Mouse (Mus musculus) c-Kit-positive CD71-positive TER-119-negative erythroid progenitor cells, embryonic 14.5 days (primary cell): ENCODE results near the gene Irf7.
A peak's percentile ranks its signal among the peaks of the same experiment; 100 is the strongest.

Experiments used
- DNase-seq: peaks from one replicate; pipeline ENCODE4 v3.0.0-alpha.2; 2013; ENCODE audit warnings: low read depth

The Irf7 gene

DNA sequence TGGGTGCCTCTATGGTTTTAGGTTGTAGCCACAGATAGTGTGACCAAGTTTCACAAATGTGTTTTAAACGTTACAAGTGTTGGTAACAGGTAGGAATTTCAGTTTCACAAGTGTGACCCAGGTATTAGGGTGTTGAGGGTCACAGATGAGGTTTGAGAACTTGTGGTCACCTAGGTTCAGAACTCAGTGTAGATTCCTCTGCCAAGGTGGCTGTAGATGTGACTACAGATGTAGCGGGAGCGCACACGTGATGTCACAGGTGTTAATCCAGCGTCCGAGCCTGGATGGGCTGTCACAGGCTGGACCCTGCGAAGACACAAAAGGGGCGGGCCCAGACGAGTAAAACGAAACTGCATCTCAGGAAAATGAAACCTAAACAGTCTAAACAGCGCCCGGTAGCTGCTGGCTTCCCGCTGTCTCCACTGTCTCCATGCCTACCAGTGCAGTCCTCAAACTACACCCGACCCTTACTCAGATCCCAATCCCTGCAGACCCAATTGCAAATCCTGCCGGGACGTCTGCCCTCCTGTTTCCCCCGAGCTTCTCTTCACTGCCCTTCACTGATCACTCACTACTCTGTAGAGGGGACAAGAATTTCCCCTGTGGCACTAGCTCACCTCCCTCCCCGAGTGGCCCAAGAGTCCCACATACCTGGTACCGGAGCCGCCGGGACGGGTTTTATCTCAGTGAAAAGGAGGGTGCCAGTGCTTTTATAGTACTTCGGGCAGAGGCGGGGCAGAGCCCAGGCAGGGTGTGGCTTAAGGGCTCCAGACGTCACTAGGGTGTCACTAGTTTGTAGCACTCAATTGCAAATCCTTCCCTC, at the start of gene Irf7:
TSS of gene Irf7 (minus strand) at position 743 of the 823 bp plus-strand sequence.
- peak; percentile 69 for DNase-seq

DNA sequence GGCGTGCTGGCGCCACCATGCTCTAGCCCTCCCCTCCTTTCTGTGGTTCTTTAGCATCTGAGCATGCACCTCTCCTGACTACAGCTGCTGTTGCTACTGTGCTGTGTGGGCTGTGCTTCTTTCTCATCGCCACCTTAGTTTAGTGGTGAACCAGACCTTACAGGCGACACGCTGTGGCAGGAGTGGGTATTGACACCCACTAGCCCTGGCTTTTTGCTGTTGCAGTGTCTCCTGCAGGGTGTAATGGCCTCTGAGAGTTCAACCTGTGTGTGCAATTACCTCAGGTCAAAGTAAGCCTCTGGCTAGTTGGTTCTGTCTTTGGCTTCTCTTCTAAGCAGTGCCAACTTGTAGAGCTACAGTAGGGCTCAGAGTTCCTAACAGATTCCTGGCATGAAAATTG, 49.7 kb upstream of the Irf7 start:
- DNase-seq, result no peak

DNA sequence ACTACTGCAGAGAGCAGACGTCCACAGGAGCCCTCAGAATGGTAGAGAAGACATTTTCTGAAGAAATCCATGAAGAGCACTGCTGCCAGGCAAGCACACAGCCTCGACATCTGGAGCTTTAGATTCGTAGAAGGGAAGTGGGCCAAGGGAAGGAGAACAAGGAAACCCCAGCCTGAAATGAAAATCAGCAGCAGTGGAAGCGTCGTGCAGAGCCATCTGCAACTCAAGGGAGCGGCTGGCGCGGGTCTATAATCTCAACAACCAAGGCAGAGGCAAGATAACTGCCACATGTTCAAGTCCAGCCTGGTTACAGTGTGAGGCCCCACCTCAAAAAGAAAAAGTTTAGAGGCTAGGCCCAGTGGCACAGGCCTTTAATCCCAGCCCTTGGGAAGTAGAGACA, 48.8 kb upstream of the Irf7 start:
- no peak for DNase-seq

DNA sequence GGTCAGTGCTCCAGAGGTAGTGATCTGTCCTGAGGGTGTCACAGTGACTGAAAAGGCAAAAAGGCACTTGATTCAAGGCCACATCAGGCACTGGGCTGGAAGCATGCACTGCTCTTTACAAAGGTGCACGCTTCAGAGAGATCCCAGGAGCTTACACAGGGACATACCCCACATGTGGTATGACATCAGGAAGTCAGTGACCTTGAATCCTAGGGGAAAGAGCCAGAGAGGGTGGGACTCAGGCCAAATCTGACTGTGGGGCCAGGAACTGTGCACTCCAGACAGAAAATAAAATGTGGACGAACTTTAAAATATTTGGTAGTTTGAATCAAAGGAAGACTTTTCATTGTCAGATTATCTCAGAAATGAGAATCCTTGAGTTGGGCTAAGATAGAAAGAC, 48.1 kb upstream of the Irf7 start:
- DNase-seq, result no peak

DNA sequence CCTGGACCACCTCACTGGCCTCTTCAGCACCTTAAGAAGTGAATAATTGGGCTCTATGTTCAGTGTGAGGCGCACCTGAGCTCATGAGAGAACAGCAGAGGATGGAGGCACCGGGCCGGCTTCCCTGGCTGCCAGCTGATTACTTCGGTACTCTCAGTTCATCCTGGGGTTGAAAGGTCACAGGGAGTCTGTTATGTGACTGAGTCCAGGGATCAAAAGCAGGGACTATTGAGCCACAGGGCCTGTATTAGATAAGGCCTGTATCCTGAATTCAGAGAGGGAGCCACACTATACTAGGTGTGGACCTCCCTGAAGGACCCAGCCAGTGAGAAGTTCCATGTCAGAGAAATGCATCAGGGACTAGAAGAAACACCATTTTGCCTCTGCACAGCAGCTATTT, 38.3 kb upstream of the Irf7 start:
- DNase-seq, result no peak

DNA sequence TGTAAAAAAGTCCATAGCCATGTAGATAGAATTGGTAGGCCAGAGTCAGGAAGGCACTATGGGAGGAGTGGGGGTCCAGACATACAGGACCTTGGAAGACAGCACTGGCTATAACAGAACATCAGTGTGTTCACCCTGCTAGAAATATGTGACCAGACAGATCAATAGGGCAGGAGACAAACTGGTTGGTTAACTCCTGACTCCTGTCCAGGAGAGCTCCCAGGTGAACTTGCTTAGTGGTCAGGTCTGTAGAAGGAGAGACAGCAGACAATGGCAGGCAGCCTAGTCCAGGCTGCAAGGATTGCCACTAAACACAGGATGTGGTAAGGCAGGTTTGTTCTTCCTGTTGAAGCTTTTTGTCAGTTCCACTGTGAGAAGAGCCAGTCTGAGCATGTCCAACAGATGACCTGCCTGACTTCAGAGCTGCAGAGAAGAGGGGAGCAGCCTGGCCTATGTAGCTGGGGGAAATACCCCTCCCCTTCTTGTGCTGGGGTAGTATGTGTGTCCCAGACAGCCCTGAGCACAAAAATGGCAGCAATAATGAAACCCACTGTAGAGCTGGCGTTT, 36.5 kb upstream of the Irf7 start:
- DNase-seq, result no peak

DNA sequence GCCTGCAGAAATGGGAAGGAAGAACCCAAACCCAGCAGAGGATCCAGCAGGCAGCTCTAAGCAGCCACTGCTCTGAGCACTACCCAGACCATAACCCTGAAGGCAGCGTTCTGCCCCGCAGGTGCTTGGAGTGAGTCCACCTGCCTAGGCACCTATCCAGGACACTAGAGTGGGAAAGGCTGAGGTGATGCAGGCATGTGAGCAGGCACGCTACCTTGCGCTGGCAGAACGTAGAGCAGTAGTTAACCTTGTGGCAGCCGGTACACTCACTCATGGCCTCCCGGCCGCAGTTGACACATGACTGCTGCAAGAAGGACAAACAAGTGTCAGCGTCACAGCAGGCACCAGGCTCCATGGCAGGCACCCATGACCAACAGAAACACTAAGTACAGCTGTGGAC, 35.1 kb upstream of the Irf7 start:
- DNase-seq, result no peak

DNA sequence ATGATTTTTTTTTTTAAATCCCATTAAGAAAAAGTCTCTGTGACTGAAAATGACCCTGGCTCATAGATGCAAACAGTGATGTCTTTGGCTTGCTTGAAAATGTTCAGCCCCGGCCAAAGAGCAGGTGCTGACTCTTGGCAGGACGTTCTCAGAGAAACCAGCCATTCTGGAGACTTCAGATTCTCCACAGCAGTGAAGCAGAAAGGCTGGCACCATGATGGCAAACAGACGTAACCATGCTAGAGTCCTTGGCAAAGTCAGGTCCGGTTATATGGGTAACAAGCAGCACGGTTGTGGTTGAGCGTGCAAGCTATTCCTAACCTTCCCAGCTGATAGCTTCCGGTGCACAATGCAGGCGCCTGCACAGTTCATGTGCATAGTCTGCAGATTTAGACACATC, 32.9 kb upstream of the Irf7 start:
- no peak for DNase-seq

DNA sequence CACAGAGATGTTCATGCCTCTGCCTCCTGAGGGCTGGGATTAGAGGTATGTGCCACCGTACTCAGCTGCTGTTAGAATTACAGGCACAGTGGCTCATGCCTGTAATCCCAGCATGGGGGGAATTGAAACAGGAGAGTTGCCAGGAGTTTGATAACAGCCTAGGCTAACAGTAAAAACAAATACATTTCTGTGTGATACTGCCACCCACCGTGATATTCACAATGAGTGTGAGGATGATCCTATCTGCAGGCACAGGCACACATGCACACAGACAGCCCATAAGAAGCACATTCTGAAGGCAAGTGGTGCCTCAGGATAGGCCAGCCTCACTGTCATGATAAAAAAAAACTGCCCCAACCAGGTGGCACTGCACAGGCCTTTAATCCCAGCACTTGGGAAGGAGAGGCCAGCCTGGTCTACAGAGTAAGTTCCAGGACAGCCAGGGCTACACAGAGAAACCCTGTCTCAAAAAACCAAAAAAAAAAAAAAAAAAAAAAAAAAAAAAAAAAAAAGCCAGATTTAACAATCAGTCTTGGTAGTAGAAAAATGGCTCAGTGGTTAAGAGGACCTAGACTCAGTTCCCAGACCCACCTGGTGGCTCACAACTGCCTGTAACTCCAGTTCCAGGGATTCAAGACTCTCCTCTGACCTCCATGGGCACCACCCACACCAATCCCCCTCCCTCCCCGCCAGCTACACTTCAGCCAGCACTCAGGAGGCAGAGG, 31.8 kb upstream of the Irf7 start:
- DNase-seq, result peak; percentile 14

DNA sequence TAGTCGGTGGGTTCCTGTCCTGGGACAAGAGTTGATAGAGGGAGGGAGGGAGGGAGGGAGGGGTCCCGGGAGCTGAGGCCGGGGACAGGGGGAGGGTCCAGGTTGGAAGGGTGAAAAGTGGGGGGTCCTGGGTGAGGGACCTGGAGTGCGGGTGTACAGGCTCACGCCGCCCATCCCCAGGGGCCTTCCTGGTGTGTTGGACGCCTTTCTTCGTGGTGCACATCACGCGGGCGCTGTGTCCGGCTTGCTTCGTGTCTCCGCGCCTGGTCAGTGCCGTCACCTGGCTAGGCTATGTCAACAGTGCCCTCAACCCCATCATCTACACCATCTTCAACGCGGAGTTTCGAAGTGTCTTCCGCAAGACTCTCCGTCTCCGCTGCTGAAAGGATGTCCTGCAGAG, 28.2 kb upstream of the Irf7 start:
- DNase-seq, result no peak

DNA sequence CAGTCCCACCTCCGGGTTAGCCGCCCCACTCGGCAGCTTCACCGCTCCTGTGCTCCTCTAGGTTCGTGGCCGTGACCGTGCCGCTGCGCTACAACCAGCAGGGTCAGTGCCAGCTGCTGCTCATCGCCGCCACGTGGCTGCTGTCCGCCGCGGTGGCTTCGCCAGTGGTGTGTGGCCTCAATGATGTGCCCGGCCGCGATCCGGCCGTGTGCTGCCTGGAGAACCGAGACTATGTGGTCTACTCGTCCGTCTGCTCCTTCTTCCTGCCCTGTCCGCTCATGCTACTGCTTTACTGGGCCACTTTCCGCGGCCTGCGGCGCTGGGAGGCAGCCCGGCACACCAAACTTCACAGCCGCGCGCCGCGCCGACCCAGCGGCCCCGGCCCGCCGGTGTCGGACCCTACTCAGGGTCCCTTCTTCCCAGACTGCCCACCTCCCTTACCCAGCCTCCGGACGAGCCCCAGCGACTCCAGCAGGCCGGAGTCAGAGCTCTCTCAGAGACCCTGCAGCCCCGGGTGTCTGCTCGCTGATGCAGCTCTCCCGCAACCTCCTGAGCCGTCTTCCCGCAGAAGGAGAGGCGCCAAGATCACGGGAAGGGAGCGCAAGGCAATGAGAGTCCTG, 27.7 kb upstream of the Irf7 start:
- DNase-seq, result no peak

DNA sequence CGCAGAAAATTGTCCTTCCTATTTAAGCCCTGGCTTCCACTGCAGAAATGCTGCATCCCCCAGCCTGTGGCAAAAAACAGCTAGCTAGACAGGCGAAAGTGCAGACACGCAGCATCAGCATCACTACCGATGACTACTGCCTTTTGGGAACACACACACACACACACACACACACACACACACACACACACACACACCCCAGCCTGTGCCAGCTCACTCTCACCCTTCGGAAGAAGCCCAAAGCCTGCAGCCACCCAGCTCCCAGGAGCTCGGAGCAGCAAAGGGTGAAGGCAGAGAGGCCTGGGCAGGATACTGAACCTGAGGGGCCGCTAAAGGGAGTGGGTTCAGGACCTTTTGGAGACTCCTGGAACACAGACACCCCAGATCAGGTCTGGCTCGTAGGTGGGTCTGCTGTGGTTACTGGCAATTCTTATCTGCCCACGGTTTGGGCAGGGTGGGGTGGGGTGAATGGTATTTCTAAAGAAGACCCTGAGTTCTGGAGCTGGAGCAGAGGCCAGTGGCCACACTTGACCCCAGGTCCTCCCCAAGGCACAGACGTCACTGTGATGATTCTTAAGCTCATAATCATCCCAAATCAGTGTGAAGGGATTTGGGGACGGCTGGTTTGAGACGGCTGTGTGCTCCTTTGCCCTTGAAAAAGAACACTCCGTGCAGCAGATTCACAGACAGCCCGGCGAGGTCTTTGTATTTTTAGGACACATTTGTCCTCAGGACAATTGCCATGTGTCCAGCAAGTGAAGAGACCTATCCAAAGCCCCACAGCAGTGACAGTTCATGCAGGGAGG, 26.5 kb upstream of the Irf7 start:
- no peak for DNase-seq

DNA sequence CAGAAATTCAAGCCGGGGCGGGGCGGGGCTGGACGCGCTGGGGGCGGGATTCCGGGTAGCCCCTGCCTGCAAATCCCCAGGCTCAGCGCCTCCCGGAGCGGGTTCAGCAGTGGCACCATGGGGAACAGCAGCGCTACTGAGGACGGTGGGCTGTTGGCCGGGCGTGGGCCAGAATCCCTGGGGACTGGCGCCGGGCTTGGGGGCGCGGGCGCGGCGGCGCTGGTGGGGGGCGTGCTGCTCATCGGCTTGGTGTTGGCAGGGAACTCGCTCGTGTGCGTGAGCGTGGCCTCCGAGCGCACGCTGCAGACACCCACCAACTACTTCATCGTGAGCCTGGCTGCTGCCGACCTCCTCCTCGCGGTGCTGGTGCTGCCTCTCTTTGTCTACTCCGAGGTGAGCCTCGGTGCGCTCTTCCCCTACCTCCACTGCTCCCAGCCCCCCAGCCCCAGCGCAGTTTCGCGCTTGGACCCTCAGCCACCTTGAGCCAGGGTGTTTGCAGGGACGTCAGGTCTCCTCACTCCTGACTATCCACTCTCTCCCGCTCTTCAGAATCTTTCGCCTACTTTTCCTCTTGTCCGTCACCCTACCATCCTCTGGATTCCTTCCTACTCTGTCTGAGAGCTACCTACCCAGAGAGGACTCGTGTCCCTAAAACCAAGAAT, 25.8 kb upstream of the Irf7 start, which contains the start of gene Drd4:
TSS of gene Drd4 (plus strand) at position 86 of the 662 bp plus-strand sequence.
- no peak for DNase-seq

DNA sequence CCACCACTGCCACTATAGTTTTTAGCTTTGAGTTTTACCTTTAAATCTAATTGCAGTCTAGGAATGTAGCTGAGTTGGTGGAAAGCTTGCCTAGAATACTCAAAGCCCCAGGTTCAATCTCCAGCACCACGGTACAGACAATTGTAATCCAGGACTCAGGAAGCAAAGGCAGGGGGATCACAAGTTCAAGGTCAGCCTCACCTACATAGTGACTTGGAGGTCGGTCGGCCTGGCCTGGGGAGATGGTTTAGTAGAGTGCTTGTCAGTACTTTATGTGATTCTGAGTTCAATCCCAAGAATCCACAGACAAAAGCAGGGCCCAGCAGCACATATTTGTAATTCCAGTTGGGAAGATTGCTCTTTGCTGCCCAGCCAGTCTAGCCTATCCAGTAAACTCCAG, 21.8 kb upstream of the Irf7 start:
- no peak for DNase-seq

DNA sequence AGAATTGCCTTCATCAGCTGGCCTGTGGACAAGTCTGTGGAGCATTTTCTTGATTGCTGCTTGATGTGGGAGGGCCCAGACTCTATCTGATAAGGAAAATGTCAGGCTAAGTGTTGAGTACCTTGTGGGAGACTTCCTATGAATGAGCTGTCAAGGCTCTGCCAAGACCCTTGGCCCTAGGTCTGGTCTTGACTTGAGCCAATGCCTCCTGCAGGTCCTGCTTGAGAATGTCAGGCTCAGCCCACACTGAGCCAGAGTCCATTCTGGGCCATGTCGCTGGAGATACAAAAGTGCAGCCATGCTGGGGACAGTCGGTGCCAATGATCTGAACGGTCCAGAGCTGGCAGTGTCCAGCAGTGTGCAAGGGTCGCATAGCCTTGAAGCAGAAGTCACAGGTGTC, 16.5 kb upstream of the Irf7 start:
- DNase-seq, result no peak

DNA sequence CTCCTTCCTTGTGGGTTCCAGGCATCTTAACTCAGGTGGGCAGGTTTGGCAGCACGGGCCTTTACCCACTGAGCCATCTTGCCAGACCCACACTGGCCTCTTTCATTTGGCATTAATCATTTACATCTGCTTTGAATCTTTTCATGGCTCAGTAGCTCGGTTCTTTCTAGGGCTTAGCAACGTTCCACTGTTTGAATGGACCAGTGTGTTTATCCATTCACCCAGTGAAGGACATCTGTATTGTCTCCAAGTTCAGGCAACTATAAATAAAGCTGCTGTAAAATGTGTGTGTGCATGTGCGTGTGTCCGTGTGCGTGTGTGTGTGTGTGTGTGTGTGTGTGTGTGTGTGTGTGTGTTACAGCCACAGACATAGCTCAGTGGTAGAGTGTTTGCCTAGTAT, 15.2 kb upstream of the Irf7 start:
- DNase-seq, result no peak

DNA sequence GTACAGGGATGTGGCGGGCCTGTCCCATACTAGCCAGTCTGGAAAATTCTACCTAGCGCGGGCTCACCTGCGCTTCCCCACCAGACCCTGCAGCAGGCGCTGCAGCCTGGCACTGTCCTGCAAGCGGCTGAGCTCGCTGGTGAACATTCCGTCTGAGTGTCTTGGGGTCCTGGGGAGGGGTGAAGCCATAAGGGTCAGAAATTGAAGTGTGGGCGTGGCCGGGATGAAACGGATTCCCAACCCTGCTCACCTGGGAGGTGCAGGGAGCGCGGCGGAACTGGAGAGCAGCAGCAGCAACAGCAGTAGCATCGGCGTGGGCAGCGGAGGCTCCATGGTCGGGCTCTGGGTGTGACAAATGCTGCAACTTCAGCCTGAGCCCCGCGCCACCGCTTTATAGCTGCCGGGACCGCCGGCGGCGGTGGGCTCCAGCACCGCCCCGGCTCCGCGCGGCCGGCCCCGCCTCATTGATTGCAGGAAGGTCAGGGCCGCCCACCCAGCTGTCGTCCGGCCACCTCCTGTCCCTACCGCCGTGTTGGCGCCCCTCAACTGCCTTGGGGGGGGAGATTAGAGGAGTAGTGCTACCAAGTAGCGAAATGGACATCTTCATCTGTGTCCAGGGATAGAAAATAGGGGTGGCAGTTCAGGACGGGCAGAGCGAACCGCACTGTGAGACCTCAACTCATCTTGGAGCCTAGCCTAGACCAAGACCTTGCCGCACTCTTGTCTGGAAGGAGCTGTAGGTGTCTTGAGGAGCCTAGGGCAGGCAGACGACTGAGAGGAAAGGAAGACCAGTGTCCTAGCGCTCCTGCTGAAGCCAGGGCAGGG, 12.7 kb upstream of the Irf7 start, which contains the start of gene Sct:
TSS of gene Sct (minus strand) at position 368 of the 825 bp plus-strand sequence.
- DNase-seq, result no peak

DNA sequence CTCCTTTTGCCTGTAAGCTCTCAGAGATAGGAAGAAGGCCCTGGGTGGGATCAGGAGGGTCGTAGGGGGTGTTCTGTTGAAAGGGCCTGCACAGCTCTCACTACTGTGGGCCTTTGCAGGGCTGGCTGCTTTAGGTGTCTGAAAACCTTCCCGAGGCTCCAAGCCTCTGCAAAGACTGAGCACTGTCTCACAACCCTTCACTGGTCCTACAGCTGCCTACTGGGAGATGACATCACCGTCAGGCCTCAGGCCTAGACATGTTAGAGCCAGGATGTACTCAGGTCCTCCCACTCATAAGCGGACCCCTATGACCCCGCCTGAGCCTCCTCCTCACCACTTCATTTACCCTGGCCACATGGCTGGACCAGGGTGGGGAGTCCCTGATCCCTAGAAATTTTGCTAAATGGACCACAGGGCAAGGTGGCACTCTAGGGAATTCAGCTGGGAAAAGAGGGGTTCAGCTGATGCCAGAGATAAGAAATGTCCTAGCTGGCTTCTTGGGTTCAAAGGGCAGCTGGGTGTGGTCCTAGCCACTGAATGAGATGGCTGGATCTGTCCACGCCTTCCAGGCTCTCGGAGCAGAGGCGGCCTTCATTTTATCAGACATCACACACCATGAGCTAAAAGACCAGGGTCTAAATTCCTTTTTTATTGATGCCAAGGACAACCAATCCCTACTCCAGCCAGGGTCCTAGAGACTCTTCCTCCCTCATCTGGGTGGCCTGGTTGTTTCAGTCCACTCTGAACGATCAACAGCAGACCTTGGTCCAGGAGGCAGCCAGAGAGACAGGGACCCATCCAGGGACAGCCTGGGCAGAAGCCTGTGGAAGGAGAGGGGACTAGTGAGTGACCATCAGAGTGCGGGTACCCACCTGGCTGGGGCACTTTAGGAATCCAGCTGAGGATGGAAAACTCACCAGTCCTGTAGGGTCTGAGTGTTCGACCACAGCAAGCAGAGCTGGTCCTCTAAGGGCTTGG, 11.7 kb upstream of the Irf7 start:
- no peak for DNase-seq

DNA sequence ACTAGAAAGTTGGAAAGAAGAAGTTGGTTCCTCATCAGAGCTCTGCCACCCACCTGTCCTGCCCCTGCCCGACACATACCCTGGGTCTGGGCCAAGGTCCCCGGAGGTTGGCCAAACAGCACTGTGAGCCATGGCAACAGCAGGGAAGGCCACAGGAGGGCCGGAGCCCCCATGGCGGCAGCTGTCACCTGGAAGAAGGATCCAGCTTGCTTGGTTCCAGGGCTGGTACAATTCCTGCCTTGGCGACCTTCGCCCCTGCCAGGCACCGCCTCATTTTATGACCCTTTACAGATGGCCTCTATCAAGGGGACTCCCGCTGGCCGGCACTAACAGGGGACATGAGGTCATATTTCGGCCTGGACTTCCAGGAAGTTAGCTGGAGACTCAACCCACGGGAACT, 10.3 kb upstream of the Irf7 start, which contains the start of gene Cdhr5:
TSS of gene Cdhr5 (minus strand) at position 241 of the 400 bp plus-strand sequence.
- DNase-seq, result no peak
